Mouse (Mus musculus) macrophage (primary cell): Measurements from ENCODE around the gene Mical3. TPM values are rescaled to one million over a fixed set of nuclear protein-coding genes. Genes with fewer than 3 reads are reported as not detected.

Experiments
- H3K27ac ChIP-seq: fragments of 350-480 bp; formaldehyde crosslinking; 2 replicates; pipeline ENCODE4 v1.9.0; 2021
- H3K36me3 ChIP-seq: fragments of 350-480 bp; formaldehyde crosslinking; 2 replicates; pipeline ENCODE4 v1.9.0; 2021; ENCODE audit errors: inconsistent target
- H3K4me3 ChIP-seq: fragments of 350-480 bp; formaldehyde crosslinking; 2 replicates; pipeline ENCODE4 v1.9.0; 2021; ENCODE audit errors: inconsistent target
- H3K79me2 ChIP-seq: fragments of 350-480 bp; formaldehyde crosslinking; 2 replicates; pipeline ENCODE4 v1.9.0; 2021; ENCODE audit errors: inconsistent target
- WGBS: methylation state at CpG from one replicate; pipeline ENCODE4 v1.1.7; 2026; ENCODE audit warnings: inconsistent platforms; ENCODE audit not compliant: missing documents; 5-methylcytosine and 5-hydroxymethylcytosine counted together
- polyA plus RNA-seq: library from polyadenylated mRNA; stranded (reverse); fragments of 250-400 nt; gene quantifications from 3 replicates; pipeline ENCODE4 v1.2.4, GENCODE M21; 2018; ENCODE audit warnings: inconsistent platforms

The Mical3 gene
- polyA plus RNA-seq, 1 experiment from 2014 or later: 1.1 TPM

GRCm38 (mm10) chr6:121027314-121027713 lies 103.5 kb downstream of the Mical3 start:
- 93% methylated on average over 5 of the region's 5 CpGs for WGBS
- H3K36me3 ChIP-seq: no peaks in the 10 kb centered on the region
- no peak overlapping the region for H3K4me3 ChIP-seq
- no peak overlapping the region for H3K27ac ChIP-seq
- no peaks in the 10 kb centered on the region for H3K79me2 ChIP-seq

GRCm38 (mm10) chr6:121026866-121027265 lies 103.9 kb downstream of the Mical3 start:
- Histone ChIP-seq H3K36me3 (no peaks in the 10 kb centered on the region), H3K27ac (no peak overlapping the region), H3K79me2 (no peaks in the 10 kb centered on the region), H3K4me3 (no peak overlapping the region)
- over 99% methylated on average over 7 of the region's 7 CpGs for WGBS

DNA sequence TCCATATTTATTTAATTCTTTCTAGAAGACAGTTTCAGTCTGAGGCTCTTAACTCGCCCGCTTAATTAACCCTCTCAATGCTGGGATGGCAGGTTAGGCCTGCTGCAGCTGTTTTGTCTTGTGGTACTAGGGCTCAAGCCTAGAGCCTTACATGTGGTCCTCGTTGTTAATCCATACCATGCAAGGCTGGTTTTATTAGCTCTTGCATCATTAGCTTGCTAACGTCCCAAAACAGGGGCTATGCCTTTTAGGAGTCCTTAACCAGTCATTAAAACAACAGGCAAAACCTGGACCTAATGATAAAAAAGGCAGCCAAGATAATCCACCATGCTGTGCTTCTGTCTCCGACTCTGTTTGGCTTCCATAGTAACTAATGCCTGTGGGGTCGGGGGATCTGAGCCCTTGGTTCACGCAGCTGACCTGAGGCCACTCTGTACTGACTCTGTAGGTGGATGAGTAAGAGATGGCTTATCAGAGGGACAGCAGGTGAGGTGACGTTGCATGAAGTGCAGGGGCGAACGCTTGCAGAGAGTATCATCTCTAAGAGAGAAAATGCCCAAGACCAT lies 104.7 kb downstream of the Mical3 start:
- Histone ChIP-seq H3K36me3 (no peaks in the 10 kb centered on the region), H3K27ac (no peak overlapping the region), H3K4me3 (no peak overlapping the region), H3K79me2 (no peaks in the 10 kb centered on the region)
- WGBS: 91% methylated on average over 10 of the region's 10 CpGs

- Histone ChIP-seq H3K79me2 (no peaks in the 10 kb centered on the region), H3K36me3 (no peaks in the 10 kb centered on the region), H3K4me3 (no peak overlapping the region), H3K27ac (no peak overlapping the region)
- WGBS: 87% methylated on average over 4 of the region's 4 CpGs
These were observed 112.7 kb downstream of the Mical3 start for GRCm38 (mm10) chr6:121018147-121018546.

DNA sequence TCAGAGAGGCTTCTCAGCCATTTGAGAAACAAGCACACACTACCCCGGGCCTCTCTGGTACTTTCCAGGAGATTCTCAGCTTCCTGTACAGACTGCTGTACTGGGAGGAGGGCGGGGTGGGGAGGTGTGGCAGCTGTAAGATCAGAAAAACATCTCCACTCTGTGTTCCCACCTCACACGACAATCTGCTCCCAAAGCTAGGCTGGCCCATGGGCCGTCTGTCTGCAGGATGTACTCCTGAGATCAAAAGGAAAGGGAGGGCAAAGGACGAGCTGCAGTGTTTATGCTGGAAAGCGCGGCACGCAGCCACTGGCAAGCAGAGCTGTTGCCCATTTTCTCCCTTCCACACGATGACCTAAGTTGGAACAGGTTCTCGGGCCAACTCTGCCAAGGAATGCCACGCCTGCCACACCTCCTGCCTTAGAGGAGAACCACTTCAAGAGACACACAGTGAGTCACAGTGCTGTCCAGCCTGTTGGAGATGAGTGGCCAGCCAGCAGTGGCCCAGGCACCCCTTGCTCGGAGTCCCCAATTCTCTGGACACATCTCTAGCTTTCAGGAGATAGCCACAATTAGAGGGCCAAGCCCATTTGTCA lies 113.3 kb downstream of the Mical3 start:
- Histone ChIP-seq H3K27ac (no peak overlapping the region), H3K36me3 (no peaks in the 10 kb centered on the region), H3K4me3 (no peak overlapping the region), H3K79me2 (no peaks in the 10 kb centered on the region)
- 87% methylated on average over 12 of the region's 12 CpGs for WGBS

DNA sequence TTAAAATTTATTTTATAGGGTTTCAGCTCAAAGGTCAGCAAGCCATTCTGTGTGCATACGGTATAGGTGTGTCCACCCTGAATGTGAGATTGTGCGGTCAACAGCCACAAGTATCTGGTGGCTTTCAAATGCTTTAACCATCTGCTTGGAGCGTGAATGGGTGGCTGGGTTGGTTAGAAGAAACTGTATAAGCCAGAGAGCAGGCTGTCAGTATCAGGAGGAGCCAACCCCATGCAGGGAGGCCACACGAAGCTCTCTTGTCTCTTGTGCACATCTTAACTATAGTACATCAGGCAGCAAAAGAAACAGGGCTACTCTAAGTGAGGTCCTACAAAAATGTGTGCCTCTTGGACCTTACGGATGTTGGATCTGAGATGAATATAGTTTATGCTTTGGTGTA lies 114.7 kb downstream of the Mical3 start:
- WGBS: 97% methylated on average over 5 of the region's 5 CpGs
- Histone ChIP-seq H3K27ac (no peak overlapping the region), H3K36me3 (no peaks in the 10 kb centered on the region), H3K79me2 (no peaks in the 10 kb centered on the region), H3K4me3 (no peak overlapping the region)

DNA sequence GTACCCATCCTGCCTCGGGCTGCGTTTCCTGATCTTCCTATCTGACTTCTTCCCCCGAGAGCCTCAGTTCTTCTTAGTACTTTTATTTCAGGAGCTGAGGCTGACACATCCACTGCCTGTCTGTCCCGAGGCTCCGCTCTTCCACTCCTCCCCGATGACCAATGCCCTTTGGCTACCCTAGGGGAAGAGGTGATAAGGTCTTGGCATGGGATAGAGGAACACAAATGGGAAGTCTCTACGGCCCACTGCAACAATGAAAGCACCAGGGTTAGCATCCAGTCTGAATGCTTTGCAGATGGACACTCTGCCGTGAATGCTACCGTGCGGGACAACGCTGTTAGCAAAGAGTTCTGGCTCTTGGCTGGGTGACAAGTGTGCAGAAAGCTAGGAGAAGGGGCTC lies 116.5 kb downstream of the Mical3 start:
- Histone ChIP-seq H3K79me2 (no peaks in the 10 kb centered on the region), H3K36me3 (no peaks in the 10 kb centered on the region), H3K27ac (no peak overlapping the region), H3K4me3 (no peak overlapping the region)
- WGBS: 81% methylated on average over 10 of the region's 11 CpGs

DNA sequence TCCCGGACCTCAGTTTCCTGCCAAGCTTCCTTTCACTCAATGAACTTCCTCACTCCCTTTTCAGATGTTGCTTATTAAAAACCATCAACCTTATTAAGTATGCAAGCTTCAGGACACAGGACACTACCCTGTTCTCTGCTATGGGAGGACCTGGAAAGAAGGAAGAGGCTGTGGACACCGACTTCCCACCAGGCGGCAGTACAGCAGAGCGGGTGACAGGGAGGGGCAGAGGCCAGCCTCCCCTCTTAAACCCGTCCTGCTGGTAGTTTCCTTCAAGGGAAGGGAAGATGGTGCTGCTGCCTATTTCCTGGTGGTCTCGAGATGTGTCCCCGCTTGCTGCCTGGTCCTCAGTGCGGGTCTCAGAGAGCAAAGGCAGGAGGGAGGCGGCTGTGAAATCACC lies 117.0 kb downstream of the Mical3 start:
- Histone ChIP-seq H3K27ac (no peak overlapping the region), H3K79me2 (no peaks in the 10 kb centered on the region), H3K36me3 (no peaks in the 10 kb centered on the region), H3K4me3 (no peak overlapping the region)
- 13% methylated on average over 9 of the region's 9 CpGs for WGBS

- H3K36me3 ChIP-seq: no peaks in the 10 kb centered on the region
- no peak overlapping the region for H3K4me3 ChIP-seq
- no peak overlapping the region for H3K27ac ChIP-seq
- 92% methylated on average over 11 of the region's 11 CpGs for WGBS
- H3K79me2 ChIP-seq: no peaks in the 10 kb centered on the region
These were observed 119.1 kb downstream of the Mical3 start for GRCm38 (mm10) chr6:121011709-121012108.

GRCm38 (mm10) chr6:121009651-121010050 lies 121.1 kb downstream of the Mical3 start:
- H3K36me3 ChIP-seq: no peaks in the 10 kb centered on the region

DNA sequence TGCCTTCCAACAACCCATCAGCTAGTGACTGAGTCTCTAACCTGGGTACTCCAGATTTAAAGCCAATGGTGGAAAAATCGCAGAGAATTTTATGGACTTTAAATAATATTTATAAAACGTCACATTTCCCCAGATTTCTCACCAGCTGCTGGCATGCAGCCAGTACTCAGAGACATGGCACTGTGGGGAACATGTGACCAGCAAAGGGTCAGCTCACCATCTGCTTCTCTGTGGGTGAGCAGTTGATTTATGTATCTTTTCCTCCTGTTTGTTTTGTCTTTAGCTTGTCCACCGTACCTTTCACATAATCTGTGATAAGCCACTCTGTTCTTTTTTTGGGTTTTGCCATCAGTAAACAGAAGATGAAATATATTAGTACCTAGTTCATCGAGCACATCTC lies 125.8 kb downstream of the Mical3 start:
- no peak overlapping the region for H3K27ac ChIP-seq
- H3K36me3 ChIP-seq: no peaks in the 10 kb centered on the region
- no peak overlapping the region for H3K4me3 ChIP-seq
- no peaks in the 10 kb centered on the region for H3K79me2 ChIP-seq
- 71% methylated on average over 4 of the region's 4 CpGs for WGBS

More at GRCm38 (mm10) chr6:121009651-121010050, 121.1 kb downstream of the Mical3 start:
- no peak overlapping the region for H3K27ac ChIP-seq
- no peaks in the 10 kb centered on the region for H3K79me2 ChIP-seq
- no peak overlapping the region for H3K4me3 ChIP-seq
- 94% methylated on average over 8 of the region's 8 CpGs for WGBS

GRCm38 (mm10) chr6:121002952-121003351 lies 127.8 kb downstream of the Mical3 start:
- Histone ChIP-seq H3K27ac (no peak overlapping the region), H3K36me3 (no peaks in the 10 kb centered on the region), H3K4me3 (no peak overlapping the region), H3K79me2 (no peaks in the 10 kb centered on the region)
- 94% methylated on average over 3 of the region's 3 CpGs for WGBS

- no peaks in the 10 kb centered on the region for H3K36me3 ChIP-seq
- H3K79me2 ChIP-seq: no peaks in the 10 kb centered on the region
- no peak overlapping the region for H3K4me3 ChIP-seq
- H3K27ac ChIP-seq: no peak overlapping the region
- 93% methylated on average over 8 of the region's 8 CpGs for WGBS
These were observed 130.8 kb downstream of the Mical3 start for GRCm38 (mm10) chr6:120999860-121000526.

DNA sequence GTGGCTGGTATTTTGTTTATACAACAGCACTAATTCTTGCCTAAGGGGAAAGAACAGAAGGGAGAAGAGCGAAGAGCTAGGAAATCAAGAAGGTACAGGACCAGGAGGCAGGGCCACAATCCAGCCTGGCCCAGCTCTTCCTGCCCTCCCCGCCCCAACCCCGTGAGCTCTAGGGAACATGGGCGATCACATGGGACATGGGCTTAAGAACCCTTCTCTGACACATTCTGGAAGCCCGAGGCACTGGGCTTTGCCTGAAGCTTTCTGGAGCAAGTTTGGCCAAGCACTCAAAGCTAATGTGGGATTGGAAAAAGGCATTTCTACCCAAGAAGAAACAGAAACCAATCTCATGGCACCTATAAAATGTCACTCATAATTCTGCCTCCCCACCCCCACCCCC lies 131.7 kb downstream of the Mical3 start:
- H3K27ac ChIP-seq: no peak overlapping the region
- H3K79me2 ChIP-seq: no peaks in the 10 kb centered on the region
- H3K4me3 ChIP-seq: no peak overlapping the region
- no peaks in the 10 kb centered on the region for H3K36me3 ChIP-seq
- WGBS: 95% methylated on average over 5 of the region's 5 CpGs

GRCm38 (mm10) chr6:120996607-120997006 lies 134.2 kb downstream of the Mical3 start:
- no peak overlapping the region for H3K27ac ChIP-seq
- no peaks in the 10 kb centered on the region for H3K79me2 ChIP-seq
- no peak overlapping the region for H3K4me3 ChIP-seq
- no peaks in the 10 kb centered on the region for H3K36me3 ChIP-seq
- WGBS: 93% methylated on average over 6 of the region's 6 CpGs
